Mouse (Mus musculus) ovary, postnatal 36 days (tissue): ENCODE measurements at regions not wholly inside any gene's neighbourhood (a gene's known extent, or its start where the extent isn't known, plus 50 kb on each side); places are given as distances from the start of the nearest gene placed in this dataset.
"Not testable (repeated sequence)": the region's sequence is repeated elsewhere in the genome, so short reads cannot be mapped to it uniquely, and the experiment has no call there.

Experiments
- DNase-seq: peaks from one replicate; pipeline ENCODE4 v3.0.0; 2022; ENCODE audit warnings: low spot score, mixed read lengths

DNA sequence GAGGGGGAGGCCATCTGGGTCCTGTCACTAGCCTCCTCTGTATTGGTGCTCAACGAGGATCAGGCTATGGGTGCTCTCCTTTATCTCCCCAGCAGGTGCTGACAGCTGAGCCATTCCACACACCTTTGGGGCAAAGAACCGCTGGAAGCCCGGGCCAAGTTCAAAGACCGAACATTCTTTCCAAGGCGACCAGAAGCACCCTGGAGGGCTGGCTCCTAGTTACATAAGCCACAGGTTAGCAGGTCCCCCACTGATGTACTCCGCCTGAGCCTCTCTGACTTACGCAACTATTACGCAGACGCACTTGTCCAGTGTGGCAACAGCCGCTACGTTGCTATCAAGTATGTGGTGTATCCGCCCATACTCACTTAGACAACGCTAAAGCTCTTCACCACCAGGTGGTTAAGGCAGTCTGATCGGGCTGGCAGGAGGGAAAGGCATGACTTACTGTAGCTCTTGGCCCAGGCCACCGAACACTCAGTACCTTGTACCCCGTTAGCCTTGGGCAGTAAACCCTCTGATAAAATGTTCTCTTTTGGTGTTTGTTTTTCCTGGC, 69.2 kb downstream of the Gm33543 start:
- no peak for DNase-seq

DNA sequence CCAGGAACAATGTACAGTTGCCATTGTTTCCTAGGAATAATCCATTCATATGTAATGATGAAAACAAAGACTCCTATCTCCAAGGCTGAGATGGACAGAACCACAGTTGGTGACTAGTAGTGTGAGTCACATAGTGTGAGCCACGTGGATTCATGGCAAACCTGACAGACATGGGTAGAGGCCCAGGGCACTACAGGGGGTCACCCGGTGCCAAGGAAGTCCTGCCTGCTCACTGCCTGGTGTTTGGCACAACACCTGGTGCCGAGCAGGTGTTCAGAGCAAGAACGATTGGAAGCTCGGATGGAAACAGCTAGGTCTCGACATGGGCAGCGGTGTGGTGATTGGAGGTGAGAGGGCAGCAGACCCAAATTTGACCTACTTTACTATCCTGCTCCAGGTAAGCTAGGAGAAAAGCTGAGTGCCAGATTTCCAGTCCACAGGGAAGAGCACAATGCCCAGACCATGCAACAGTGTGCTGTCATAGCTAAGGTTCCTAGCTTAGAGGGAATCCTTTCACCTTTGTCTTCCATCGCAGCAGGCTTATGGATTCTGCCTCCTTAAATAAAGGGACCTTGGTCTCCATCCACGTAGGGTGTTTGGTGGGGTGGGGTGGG, 69.8 kb downstream of the Gm33543 start:
- DNase-seq: no peak

GRCm38 (mm10) chr10:95768974-95769373, 73.8 kb downstream of the Gm33543 start:
- no peak for DNase-seq

DNA sequence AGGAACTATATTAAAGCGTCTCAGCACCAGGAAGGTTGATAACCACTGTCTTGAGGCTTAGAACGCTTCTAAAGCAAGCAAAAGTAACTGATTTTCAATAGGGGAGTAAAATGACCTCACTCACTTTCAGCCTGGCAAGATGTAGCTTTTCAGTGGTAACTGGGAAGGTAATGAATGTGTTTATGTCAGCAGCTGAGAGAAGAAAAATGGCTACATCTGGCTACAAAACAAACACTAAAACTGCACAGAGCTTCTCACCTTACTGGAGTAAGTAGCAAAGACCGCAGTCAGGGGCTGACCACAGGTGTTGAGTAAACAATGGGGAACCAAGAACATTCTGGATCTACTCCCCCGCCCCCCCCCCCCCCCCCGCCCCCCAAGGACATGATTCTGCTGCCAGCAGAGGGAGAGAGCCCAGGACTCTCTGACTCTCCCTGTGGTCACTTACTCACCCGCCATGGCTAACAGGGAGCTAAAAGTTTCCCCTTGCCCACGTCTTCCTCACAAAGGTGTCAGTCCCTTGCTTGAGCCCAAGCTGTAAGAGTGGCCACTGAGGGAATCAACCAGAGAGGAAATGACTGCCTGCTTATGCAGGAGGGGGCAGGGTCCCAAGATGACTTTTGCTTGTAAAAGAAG, 75.1 kb downstream of the Gm33543 start:
- DNase-seq: no peak

DNA sequence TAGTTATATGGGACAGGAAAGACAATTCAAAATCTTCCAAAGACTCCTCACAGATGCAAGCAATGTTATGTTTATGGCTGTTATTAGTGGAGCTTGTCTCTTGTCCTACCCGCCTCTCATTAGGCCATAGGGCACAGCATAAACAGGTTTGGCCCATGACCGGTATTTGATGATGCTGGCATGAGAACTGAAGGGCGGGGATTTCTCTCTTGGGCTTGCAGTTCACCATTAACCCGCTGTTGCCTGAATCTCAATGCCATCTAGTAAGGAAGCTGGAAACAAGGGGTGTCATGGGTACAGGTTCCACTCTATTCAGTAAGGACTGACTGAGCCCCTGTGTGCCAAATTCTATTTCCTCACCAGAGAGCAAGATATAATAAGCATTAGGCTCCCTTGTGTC, 78.6 kb downstream of the Gm33543 start:
- DNase-seq: no peak

DNA sequence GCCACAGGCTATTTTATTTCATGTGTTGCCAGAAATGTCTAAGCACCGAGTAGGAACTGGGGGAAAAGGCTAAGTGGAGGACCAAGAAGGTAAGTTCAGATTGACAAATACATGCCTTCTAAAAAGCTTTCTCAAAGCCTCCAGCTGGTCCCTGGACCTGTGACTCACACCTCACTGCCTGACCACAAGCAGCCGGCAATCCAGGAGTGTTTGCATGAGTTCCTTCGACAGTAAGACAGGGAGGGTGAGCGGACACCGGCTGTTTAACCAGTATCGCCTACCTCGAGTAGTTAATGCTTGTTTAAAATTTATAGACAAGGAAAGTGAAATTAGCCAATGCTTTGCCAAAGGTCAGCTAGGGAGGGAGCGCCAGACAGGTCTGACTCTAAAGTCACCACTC, 80.1 kb downstream of the Gm33543 start:
- no peak for DNase-seq

DNA sequence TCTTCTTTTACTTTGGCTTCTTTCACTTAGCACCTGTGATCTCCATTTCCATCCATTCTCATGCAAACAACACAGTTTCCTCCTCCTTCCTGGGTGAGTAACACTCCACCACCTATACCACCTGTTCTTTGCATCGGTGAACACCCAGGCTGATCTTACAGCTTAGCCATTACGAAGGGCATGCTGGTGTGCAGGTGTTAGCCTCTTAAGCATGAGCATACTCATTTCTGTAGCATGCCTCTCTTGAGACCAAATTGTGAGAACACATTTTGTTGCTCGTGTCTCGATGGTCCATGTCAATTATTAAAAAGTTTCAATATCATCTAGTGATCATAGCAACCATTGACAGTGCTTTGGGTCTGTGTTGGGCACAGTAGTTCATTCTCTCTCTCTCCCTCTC, 80.8 kb downstream of the Gm33543 start:
- DNase-seq: no peak

DNA sequence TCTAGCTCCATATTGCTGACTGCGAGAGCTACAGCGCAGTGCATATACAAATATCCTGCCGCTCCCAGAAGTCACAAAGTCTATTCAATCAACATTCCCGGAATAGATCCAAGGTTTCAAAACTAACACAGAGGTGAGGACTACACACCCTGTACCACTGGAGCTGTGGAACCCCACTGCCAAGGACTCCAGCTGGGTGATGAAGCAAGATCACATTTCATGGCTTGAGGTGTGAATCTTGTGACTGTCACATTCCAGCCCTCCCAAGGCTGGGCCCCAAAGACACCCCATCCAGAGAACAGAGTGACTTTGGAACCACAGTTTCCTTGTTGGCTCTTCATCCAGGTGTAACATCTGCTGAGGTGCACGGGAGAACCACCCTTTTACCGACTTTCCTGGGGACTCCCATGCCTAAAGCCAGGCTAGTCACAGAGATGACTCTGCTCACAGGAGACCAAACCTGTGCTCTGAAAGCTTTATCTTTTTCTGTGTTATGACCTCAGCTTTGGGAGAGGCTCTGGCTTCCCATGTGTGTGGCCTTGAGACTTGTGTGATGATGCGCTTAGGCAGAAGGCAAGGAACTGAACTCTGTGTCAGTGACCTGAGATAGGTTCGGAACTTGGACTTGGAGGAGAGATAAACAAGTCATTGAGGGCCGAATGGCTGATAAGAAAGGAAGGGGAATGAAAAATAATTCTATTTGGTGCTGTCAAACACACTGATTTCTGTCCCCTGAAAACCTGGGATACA, 82.4 kb downstream of the Gm33543 start:
- no peak for DNase-seq

DNA sequence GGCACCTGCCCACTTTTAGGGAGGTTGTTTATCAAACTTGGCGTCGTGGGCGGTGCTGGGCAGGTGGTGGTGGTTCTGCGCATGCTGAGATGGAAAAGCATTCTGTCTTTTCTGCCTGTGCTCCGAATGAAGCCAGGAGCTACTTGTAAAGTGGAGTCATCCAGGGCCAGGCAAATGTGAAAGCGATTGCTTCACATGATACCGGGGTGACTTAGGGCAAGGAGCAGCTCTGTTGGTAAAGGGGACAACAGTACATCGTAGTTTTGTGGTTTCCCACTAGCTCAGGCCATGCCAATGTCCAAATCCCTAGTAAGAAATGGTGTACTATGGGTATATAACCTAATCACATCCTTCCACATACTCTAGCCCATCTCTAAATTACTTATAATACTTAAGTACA, 84.5 kb downstream of the Gm33543 start:
- DNase-seq: no peak

DNA sequence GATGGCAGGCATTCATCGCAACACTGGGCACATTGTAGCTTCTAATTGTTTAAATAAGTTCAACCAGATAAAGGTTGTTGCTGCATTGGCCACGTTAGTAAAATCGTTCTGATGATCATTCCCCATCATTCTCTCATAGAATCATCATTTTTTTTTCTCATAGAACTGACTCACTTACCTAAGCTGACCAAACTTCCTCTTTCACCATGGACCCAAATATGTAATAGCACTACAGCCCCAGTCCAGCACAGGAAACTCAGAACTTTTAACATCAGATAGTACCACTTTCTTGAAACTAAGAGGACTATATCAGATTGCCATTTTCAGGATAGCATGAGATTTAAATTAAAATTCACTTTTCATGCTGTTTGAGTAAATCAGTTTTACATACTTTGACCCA, 82.2 kb upstream of the Anapc15-ps start:
- DNase-seq: no peak

DNA sequence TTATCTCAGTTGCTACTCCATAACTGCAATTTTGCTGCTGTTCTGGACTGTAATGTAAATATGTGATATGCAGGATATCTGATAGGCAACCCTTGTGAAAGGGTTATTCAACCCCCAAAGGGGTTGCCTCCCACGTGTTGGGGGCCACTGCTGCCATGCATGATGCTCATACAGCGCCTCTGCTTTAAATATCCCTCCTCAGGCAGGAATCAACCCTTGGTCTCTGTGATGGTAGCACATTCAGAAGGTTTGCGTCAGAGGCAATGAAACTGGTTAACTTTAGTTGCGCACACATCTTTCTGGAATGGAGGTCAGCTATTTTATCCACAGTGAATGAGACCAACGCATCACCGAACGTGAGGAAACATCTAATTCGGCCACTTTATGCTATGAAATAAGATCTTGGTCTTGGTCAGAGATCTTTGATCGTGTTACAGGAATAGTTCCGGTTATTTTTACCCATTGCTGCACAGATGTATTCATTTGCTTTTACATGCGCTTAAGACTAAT, 80.2 kb upstream of the Anapc15-ps start:
- no peak for DNase-seq

DNA sequence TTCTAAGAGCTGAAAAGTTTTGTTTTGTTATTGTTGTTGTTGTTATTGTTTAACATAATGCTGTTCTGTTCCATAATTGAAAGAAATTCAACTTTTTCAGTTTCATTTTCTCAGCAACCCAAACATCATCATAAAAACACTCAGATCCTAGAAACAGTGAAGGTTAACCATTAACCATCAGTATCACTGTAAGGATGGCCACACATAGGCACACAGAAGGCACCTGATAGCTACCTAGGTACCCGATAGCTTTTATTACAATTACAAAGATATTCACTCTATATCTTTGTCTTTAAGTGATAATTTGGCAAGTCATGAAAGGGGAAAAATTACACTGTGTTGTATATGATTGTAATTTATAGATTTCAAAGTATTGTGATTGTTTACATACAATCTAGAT, 75.1 kb upstream of the Anapc15-ps start:
- no peak for DNase-seq

GRCm38 (mm10) chr10:95747939-95748338, 74.7 kb upstream of the Anapc15-ps start:
- DNase-seq: no peak

DNA sequence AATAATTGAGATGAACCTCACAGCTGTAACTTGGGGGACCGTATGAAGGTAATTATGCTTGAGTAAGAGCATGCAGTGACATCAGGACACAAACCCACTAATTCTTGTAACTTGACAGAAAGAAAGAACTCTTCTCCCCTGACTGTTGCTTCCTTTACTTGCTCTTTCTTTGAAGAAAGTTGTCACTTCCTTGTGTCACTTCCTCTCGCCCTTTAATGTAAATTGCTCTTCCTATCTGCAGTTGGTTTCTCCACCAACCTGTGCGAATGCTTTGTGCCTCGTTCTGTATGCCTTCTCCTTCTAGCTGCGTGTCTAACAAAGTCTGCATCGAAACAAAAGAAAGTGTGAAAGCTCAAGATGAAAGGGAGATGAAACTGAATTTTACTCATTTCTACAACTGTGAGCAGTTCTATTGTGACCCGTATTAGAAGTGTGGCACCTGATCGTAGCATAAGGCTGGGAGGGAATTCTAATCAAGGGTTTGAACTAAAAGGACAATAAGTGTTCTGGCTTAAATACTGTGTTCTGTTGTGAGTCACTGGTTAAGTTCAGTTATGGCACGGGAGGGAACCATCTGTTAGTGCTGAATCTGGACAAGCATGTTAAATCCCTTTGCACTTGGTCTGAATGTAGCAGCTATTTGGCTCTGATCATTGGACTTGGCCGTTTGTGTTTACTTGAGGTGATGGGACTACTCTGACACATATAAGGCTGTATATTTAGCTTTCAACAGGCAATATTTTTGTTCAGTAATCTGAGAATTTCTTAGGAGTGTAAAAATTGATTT, 72.8 kb upstream of the Anapc15-ps start:
- no peak for DNase-seq

GRCm38 (mm10) chr10:95745254-95745653, 72.0 kb upstream of the Anapc15-ps start:
- no peak for DNase-seq

GRCm38 (mm10) chr10:95743627-95744026, 70.4 kb upstream of the Anapc15-ps start:
- DNase-seq: no peak

GRCm38 (mm10) chr10:95739421-95739820, 66.2 kb upstream of the Anapc15-ps start:
- no peak for DNase-seq

DNA sequence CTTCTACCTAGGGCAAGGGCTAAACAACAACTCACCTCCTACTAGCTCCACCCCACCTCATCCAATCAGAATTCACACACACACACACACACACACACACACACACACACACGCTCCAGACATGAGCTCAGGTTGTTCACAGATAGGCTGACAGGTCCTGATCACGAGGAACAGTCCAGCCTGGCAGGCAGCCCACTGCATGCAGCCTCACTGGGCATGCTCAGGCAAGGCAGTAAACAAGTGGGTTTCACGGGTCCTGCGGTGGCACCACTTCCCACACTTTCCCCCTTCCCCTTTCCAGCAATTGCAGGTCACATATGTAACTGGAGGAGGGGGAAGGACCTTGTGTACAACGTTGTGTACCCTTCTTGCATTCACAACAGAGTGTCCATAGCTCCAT, 63.5 kb upstream of the Anapc15-ps start:
- not testable (repeated sequence) for DNase-seq

DNA sequence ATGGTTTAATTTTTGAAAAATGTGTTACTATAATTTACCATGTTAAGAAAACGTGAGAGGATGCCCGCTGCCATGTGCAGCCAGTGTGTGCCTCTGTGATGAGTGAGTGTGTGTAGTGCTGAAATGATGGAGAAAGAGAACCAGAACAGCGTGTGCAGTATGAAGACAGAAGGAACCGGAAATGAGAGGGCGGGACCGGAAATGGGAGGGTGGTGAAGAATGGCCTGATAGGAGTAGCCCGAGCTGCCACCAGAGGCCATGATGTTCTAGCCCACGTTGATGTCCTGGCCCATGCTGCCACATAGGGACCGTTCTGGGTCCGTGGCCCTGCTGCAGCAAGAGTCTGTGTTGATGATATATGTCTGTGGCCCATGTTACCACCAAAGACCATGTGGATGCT, 57.8 kb upstream of the Anapc15-ps start:
- no peak for DNase-seq

DNA sequence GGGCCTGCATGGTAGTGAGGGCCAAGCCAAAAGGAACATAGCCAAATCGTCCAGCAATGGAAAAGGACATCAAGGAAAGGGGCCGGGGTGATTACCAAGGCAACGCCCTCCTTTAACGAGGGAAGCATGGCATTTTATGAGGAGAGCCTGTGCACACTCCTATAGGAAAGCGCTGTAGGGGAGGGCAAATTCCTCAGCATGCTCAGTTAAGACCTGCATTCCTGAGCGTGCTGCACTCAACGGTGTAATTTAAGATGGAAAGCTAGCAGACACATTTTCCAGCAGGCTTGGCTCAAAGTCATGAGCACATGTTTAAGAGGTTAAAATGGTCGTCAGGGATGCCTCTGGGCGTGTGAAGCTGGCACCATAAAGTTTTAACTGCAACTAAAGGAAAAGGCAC, 56.6 kb upstream of the Anapc15-ps start:
- DNase-seq: no peak

DNA sequence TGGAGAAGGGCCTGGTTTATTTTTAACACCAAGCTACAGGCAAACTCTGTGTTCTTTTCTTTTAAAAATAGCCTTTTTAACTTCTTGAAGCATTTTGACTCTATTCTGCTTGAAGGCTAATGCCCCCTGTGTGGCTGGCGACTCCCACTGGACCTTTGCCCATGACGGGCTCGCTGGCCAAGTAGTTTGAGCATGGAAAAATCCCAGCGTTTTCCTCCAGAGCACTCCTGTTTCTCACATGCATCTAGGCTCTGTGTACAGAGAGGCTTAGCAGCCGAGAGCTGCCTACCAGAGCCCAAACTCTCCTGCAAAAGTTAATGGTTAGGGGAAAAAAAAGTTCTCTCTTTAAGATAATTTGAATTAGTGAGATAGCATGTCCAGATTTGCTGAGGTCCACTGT, 52.7 kb upstream of the Anapc15-ps start:
- DNase-seq: peak; percentile 60

DNA sequence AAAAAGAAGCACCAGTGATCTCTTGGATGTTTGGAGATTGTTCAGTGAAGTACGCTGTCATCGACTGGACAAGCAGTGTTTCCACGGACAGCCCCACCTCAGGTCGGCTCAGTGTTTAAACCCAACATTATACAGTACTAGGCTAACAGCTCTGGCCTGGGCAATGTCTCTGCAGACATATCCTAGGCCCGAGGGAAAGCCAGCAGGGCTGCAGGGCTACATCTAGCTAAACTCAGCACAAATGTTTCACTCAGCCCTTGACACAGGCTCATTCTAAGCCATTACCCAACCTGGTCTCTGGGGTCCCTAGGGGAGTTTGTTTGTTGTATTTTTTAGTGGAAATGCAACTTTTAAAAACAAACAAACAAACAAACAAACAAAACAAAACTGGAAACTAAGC, 52.1 kb upstream of the Anapc15-ps start:
- no peak for DNase-seq
